Mouse (Mus musculus): Measurements from ENCODE around the gene P4ha1.
"Not testable (repeated sequence)": the region's sequence is repeated elsewhere in the genome, so short reads cannot be mapped to it uniquely, and the experiment has no call there.

P4ha1 gene

GRCm38 (mm10) chr10:59323100-59323487 lies at the start of gene P4ha1:
TSS of gene P4ha1 (plus strand) at chr10:59323296.
- peak; percentile 98 for DNase-seq

- no peak for DNase-seq
These were observed 47.4 kb upstream of the P4ha1 start for GRCm38 (mm10) chr10:59275745-59276144.

- DNase-seq: no peak
These were observed 46.0 kb upstream of the P4ha1 start for GRCm38 (mm10) chr10:59277116-59277515.

- no peak for DNase-seq
These were observed 45.2 kb upstream of the P4ha1 start for GRCm38 (mm10) chr10:59277729-59278475.

- no peak for DNase-seq
These were observed 39.9 kb upstream of the P4ha1 start for GRCm38 (mm10) chr10:59283164-59283563.

- DNase-seq: no peak
These were observed 39.3 kb upstream of the P4ha1 start for GRCm38 (mm10) chr10:59283749-59284148.

- DNase-seq: no peak
These were observed 37.6 kb upstream of the P4ha1 start for GRCm38 (mm10) chr10:59285530-59285929.

- DNase-seq: no peak
These were observed 35.8 kb upstream of the P4ha1 start for GRCm38 (mm10) chr10:59287251-59287650.

GRCm38 (mm10) chr10:59287662-59288061 lies 35.4 kb upstream of the P4ha1 start:
- DNase-seq: no peak

- no peak for DNase-seq
These were observed 34.0 kb upstream of the P4ha1 start for GRCm38 (mm10) chr10:59289062-59289461.

GRCm38 (mm10) chr10:59291536-59291935 lies 31.6 kb upstream of the P4ha1 start:
- no peak for DNase-seq

- no peak for DNase-seq
These were observed 31.0 kb upstream of the P4ha1 start for GRCm38 (mm10) chr10:59292079-59292478.

GRCm38 (mm10) chr10:59292558-59292957 lies 30.5 kb upstream of the P4ha1 start:
- DNase-seq: peak; percentile 75

- peak; percentile 78 for DNase-seq
These were observed 27.8 kb upstream of the P4ha1 start for GRCm38 (mm10) chr10:59295241-59295811.

- peak; percentile 75 for DNase-seq
These were observed 26.8 kb upstream of the P4ha1 start for GRCm38 (mm10) chr10:59296261-59296660.

GRCm38 (mm10) chr10:59302671-59303070 lies 20.4 kb upstream of the P4ha1 start:
- DNase-seq: not testable (repeated sequence)

- peak; percentile 29 for DNase-seq
These were observed 13.9 kb upstream of the P4ha1 start for GRCm38 (mm10) chr10:59308993-59309715.

- no peak for DNase-seq
These were observed 13.0 kb upstream of the P4ha1 start for GRCm38 (mm10) chr10:59310124-59310523.

GRCm38 (mm10) chr10:59310691-59311457 lies 12.2 kb upstream of the P4ha1 start:
- no peak for DNase-seq

- DNase-seq: no peak
These were observed 11.2 kb upstream of the P4ha1 start for GRCm38 (mm10) chr10:59311881-59312280.

- DNase-seq: no peak
These were observed 2.0 kb upstream of the P4ha1 start for GRCm38 (mm10) chr10:59321112-59321511.

- no peak for DNase-seq
These were observed 825 bp upstream of the P4ha1 start for GRCm38 (mm10) chr10:59322271-59322670.

- no peak for DNase-seq
These were observed 529 bp downstream of the P4ha1 start for GRCm38 (mm10) chr10:59323488-59324161.
